Mouse (Mus musculus) Muller cell, postnatal 12 days (primary cell): ENCODE measurements at regions not wholly inside any gene's neighbourhood (a gene's known extent, or its start where the extent isn't known, plus 50 kb on each side); places are given as distances from the start of the nearest gene placed in this dataset.
"Not testable (repeated sequence)": the region's sequence is repeated elsewhere in the genome, so short reads cannot be mapped to it uniquely, and the experiment has no call there.

Experiments
- DNase-seq: peaks from one replicate; pipeline ENCODE4 v3.0.0-alpha.2; 2015; ENCODE audit errors: inconsistent ontology term

GRCm38 (mm10) chr3:21860915-21861635, 215.4 kb upstream of the Tbl1xr1 start:
- DNase-seq = peak; percentile 43

- DNase-seq = no peak
These were observed 214.8 kb upstream of the Tbl1xr1 start for GRCm38 (mm10) chr3:21861636-21861970.

GRCm38 (mm10) chr3:21864391-21864790, 212.1 kb upstream of the Tbl1xr1 start:
- no peak for DNase-seq

- no peak for DNase-seq
These were observed 210.6 kb upstream of the Tbl1xr1 start for GRCm38 (mm10) chr3:21865856-21866255.

GRCm38 (mm10) chr3:21878396-21878795, 198.1 kb upstream of the Tbl1xr1 start:
- no peak for DNase-seq

GRCm38 (mm10) chr3:21884216-21884615, 192.2 kb upstream of the Tbl1xr1 start:
- no peak for DNase-seq

- DNase-seq = no peak
These were observed 187.7 kb upstream of the Tbl1xr1 start for GRCm38 (mm10) chr3:21888710-21889109.

- DNase-seq = no peak
These were observed 184.5 kb upstream of the Tbl1xr1 start for GRCm38 (mm10) chr3:21891819-21892480.

- no peak for DNase-seq
These were observed 183.5 kb upstream of the Tbl1xr1 start for GRCm38 (mm10) chr3:21892864-21893404.

- no peak for DNase-seq
These were observed 180.9 kb upstream of the Tbl1xr1 start for GRCm38 (mm10) chr3:21895551-21895950.

GRCm38 (mm10) chr3:21898241-21898640, 178.2 kb upstream of the Tbl1xr1 start:
- no peak for DNase-seq

- peak; percentile 66 for DNase-seq
These were observed 170.9 kb upstream of the Tbl1xr1 start for GRCm38 (mm10) chr3:21905384-21906073.

GRCm38 (mm10) chr3:21908828-21909227, 167.6 kb upstream of the Tbl1xr1 start:
- DNase-seq = no peak

- no peak for DNase-seq
These were observed 166.4 kb upstream of the Tbl1xr1 start for GRCm38 (mm10) chr3:21910080-21910479.

GRCm38 (mm10) chr3:21911071-21911470, 165.4 kb upstream of the Tbl1xr1 start:
- no peak for DNase-seq

- no peak for DNase-seq
These were observed 159.1 kb upstream of the Tbl1xr1 start for GRCm38 (mm10) chr3:21917228-21917910.

GRCm38 (mm10) chr3:21918431-21918830, 158.0 kb upstream of the Tbl1xr1 start:
- DNase-seq = no peak

- no peak for DNase-seq
These were observed 156.5 kb upstream of the Tbl1xr1 start for GRCm38 (mm10) chr3:21919931-21920330.

- no peak for DNase-seq
These were observed 144.5 kb upstream of the Tbl1xr1 start for GRCm38 (mm10) chr3:21931951-21932350.

GRCm38 (mm10) chr3:21932696-21933095, 143.8 kb upstream of the Tbl1xr1 start:
- not testable (repeated sequence) for DNase-seq

GRCm38 (mm10) chr3:21934731-21935271, 141.7 kb upstream of the Tbl1xr1 start:
- DNase-seq = peak; percentile 47
